Mouse (Mus musculus) embryo, embryonic 11.5 days (tissue): ENCODE results near the gene Nfkb1.

Source experiments
- DNase-seq: peaks from one replicate; pipeline ENCODE4 v3.0.0-alpha.2; 2012; ENCODE audit warnings: low read depth, low spot score

Gene Nfkb1

GRCm38 (mm10) chr3:135586471-135586880 lies 104.9 kb downstream of the Nfkb1 start:
- no peak for DNase-seq

GRCm38 (mm10) chr3:135586060-135586459 lies 105.3 kb downstream of the Nfkb1 start:
- DNase-seq: no peak

- DNase-seq: no peak
Measured at GRCm38 (mm10) chr3:135585482-135585881, 105.9 kb downstream of the Nfkb1 start.

- DNase-seq: no peak
Measured at GRCm38 (mm10) chr3:135582246-135582645, 109.1 kb downstream of the Nfkb1 start.

- peak; percentile 39 for DNase-seq
Measured at GRCm38 (mm10) chr3:135581606-135582117, 109.7 kb downstream of the Nfkb1 start.

DNA sequence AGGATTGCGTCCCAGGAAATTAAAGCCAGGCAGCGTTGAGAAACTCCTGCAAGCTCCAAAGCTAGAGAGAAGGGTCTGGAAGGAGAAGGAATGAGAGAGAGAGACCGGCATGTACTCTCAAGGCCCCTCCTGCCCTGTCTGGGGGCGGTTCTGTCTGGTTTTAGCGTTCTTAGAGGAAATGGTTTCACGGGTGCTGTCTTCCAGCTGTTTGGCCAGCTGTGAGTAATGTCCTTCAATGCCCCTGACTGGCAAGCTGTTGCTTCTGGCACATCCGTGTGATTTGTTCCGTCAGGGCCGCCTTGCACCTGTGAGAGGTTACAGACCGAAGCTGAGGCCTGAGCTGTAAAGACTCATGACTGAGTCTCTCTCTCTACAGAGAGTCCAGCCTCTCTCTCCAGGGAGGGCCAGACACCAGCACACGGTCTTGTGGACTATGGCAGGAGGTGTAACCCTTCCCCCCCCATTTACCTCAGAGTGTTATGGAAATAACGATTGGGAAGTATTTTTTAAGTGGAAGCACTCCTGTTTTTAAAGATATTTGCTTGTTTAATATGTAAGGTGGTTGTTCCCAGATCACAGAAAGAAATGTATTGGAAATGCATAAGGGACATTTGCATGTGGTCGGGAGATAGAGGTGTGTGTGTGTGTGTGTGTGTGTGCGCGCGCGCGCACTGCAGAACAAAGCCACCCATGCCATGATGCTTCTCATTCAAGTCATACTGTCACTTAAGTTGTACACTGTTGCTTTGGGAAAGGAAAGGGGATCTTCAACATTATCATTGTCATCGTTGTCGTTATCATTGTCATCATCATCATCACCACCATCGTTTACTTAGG lies 110.7 kb downstream of the Nfkb1 start:
- no peak for DNase-seq

- DNase-seq: no peak
Measured at GRCm38 (mm10) chr3:135579179-135579578, 112.2 kb downstream of the Nfkb1 start.

DNA sequence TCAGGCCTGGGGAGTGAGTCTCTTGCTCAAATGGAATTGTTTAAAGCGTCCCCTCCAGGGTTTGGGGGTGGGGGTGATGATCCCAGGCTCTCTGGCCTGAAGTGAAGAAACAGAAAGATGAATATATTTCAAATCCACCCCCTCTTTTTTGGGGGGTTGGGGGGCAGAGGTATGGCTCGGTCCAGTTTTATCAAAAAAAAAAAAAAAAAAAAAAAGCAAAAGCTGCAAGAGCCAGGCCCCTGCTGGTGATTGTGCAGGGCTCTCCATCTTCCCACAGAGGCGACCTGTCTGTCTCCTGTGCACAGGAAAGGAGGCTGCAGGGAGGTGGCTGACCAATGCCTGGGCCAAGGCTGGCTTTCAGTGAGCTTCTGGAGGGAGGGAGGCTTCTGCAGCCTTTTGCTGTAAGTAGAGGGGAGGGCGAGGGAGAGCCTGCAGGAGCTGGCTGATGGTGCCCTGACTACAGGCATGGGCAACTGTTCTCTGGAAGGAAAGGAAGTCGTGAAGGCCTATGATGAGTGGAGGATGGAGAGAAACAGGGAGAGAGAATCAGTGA lies 112.7 kb downstream of the Nfkb1 start:
- DNase-seq: no peak

GRCm38 (mm10) chr3:135575126-135575525 lies 116.2 kb downstream of the Nfkb1 start:
- DNase-seq: no peak

DNA sequence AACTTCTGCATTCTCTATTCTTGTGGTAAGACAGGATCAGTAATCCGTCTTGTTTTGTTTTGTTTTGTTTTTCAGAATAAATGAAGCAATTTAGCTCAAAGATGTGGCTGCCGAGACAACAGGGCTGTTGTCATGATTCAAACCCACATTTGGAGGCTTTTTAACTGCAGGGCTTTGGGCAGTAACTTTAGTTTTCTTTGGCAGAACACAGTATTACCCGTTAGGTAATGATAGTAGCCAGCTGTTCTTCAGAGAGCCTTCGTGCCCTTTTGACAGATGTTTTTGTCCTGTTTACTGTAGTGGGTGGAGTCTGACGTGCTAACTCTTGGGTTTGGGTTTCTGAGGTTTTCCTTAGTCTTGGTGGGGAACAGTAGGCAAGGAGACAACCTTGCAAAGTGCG lies 118.3 kb downstream of the Nfkb1 start:
- DNase-seq: no peak

DNA sequence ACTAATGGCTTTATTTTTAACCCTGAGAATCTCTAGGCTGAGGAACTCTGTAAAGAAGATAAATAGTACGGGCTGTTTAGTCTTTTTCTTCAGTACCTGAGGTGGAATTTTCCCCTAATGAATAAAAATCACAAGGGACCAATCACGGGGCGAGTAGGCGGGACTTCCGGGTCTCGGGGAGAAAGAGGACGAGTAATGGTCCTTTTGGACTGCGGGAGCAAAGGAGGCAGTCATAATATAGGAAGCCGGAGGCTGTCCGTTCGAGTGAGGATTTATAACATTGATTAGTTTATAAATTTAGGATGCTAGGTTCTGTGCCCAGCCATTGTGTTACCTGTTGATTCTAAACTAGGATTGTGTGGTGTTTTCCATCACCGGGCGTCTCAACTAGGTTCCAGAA lies 119.8 kb downstream of the Nfkb1 start:
- no peak for DNase-seq

GRCm38 (mm10) chr3:135568633-135569032 lies 122.7 kb downstream of the Nfkb1 start:
- no peak for DNase-seq

DNA sequence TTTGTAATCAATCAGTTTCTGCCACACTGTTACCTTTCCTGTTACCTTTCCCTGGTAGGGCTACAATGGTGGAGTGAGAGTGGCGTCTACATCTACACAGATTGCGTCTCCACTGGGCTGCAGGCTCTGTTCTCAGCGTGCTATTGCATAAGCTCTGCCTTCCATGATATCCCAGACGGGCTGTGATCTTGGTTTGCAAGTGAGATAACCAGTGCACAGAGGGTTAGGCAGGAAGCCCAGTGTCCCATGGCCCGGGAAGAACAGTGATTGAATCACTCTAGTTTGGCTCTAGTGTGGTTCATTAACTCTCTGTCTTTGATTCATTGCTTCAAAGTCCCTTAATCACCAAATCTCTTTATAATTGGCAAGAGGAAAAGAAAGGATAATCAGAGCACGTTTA lies 123.5 kb downstream of the Nfkb1 start:
- DNase-seq: no peak

- no peak for DNase-seq
Measured at GRCm38 (mm10) chr3:135565306-135565705, 126.0 kb downstream of the Nfkb1 start.

GRCm38 (mm10) chr3:135564706-135565105 lies 126.6 kb downstream of the Nfkb1 start:
- no peak for DNase-seq

- no peak for DNase-seq
Measured at GRCm38 (mm10) chr3:135563163-135563689, 128.1 kb downstream of the Nfkb1 start.

GRCm38 (mm10) chr3:135562036-135562435 lies 129.3 kb downstream of the Nfkb1 start:
- DNase-seq: no peak

GRCm38 (mm10) chr3:135556851-135557662 lies 134.3 kb downstream of the Nfkb1 start:
- no peak for DNase-seq

GRCm38 (mm10) chr3:135556052-135556587 lies 135.2 kb downstream of the Nfkb1 start:
- no peak for DNase-seq

DNA sequence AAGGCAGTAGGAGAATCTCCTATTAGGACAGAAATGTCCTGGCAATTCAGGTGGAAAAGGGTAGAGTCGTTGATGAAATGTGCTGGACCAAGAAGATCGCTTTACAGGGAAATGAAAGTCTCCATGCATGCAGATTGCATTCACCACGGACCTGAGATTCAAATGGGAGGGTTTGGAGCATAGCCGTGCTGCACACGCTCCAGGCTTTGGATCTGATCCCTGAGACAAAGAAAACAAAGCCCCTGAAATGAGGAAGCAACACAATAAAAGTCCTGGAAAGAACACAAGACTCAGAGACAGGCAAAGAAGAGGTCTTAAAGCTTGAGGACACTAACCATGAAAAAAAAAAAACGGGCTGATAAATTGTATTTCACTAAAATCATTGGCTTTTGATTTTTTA lies 136.2 kb downstream of the Nfkb1 start:
- DNase-seq: no peak

GRCm38 (mm10) chr3:135552874-135553273 lies 138.5 kb downstream of the Nfkb1 start:
- no peak for DNase-seq

DNA sequence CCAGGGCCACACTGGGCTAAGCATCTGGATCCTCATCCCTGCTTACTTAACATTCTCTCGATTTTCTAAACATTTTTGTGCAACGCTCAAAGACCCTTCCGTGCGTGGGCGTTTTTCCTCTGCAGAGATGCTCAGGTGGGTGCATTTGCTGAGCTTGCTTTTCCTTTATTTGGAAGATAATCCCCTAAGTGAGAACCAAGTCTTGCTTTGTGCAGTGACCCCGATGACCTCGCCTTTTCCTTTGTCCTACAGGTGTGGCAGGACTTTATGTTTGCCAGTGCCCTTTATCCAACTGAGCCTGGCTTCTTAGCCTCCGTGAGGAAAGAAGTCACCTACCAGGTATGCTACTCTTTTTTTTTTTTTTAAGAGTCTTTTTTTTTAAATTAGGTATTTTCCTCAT lies 144.0 kb downstream of the Nfkb1 start:
- DNase-seq: no peak
